Mouse (Mus musculus): ENCODE measurements at regions not wholly inside any gene's neighbourhood (a gene's known extent, or its start where the extent isn't known, plus 50 kb on each side); places are given as distances from the start of the nearest gene placed in this dataset.

DNA sequence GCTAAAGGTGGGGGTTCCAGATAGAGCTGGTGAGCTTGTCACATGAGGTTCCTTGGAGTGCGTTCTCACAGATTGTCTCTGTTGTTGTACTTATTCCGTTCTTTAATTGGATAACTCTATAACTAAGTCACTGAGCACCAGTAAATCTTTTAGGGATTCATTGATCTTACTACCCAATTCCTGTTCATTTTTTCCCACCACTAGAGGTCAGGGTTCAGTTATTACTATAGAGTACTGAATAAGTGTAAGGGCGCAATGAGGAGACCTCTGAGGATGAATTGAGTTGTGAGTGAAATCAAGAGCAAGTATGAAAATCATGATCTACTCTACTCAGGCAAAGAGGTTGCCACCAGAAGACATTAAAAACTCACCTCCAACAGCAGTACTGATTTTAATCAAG lies 584.0 kb upstream of the 2610301B20Rik start:
- TF ChIP-seq ZC3H11A (IDR thresholded peaks at IDR 0.05; ENCODE audit: borderline replicate concordance, low read depth, low read length) (peak; percentile 69), HCFC1 (IDR thresholded peaks at IDR 0.05; ENCODE audit: borderline replicate concordance, insufficient read depth, low read length) (no peak), MAFK (IDR thresholded peaks at IDR 0.05; ENCODE audit: insufficient read depth, low read depth, low read length) (no peak), ZNF384 (IDR thresholded peaks at IDR 0.05; ENCODE audit: low read depth, low read length) (no peak)

Data from ES-E14 (cell line).